Mouse (Mus musculus): ENCODE data around the gene Gzmm. TPM values are rescaled to one million over a fixed set of nuclear protein-coding genes. Genes with fewer than 3 reads are reported as not detected.
A peak's percentile ranks its signal among the peaks of the same experiment; 100 is the strongest.

The Gzmm gene
- polyA plus RNA-seq (2014; fragmentation: Nextera tagmentation; extraction: Ambion mirVana) = 0.45 and 0.94 TPM in 2 replicates

DNA sequence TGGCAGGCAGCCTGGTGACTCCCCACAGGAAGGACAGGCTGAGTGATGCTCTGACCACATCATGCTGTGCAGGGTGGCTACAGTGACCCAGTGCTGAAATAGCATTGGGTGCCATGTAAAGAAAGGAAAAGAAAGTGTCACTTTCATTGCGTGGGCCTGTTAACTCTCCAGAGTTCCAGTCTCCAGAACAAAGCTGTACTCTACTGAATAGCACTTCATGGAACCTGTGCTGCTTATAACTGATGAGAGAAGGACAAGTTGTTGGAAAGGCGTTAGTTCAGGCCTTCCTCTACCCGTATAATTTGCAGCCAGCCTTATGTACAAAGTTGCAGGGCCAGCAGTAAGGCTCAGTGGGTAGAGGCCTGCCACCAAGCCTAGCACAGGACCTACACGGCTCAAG lies at the start of gene Gzmm:
TSS of gene Gzmm (plus strand) at position 301 of the 400 bp plus-strand sequence.
- Histone ChIP-seq H3K27me3 (ENCODE audit: control insufficient read depth, insufficient read depth, low read length) (no peaks in the 10 kb centered on the region), H3K4me3 (ENCODE audit: low read depth, low read length) (no peak within 1 kb of the TSS), H3K9me3 (ENCODE audit: control insufficient read depth, low read length) (no peaks in the 10 kb centered on the region), H3K4me2 (ENCODE audit: low read depth, severe bottlenecking) (no peak within 1 kb of the TSS), H3K9ac (ENCODE audit: low read length) (no peak within 1 kb of the TSS), H3K36me3 (ENCODE audit: control insufficient read depth, insufficient read depth, low read length) (peaks cover 28% of the 10 kb centered on the region), H3K27ac (replicated peaks; ENCODE audit: low read depth, low read length) (no peak within 1 kb of the TSS), H3K4me1 (ENCODE audit: control insufficient read depth, insufficient read depth, low read length) (no peaks in the 10 kb centered on the region)
- ATAC-seq (ENCODE audit: insufficient number of reproducible peaks, low FRiP score, low TSS enrichment, low read depth) (no peak), DNase-seq (ENCODE audit: low spot score) (no peak)
- 84% methylated on average over 4 of the region's 4 CpGs for WGBS

DNA sequence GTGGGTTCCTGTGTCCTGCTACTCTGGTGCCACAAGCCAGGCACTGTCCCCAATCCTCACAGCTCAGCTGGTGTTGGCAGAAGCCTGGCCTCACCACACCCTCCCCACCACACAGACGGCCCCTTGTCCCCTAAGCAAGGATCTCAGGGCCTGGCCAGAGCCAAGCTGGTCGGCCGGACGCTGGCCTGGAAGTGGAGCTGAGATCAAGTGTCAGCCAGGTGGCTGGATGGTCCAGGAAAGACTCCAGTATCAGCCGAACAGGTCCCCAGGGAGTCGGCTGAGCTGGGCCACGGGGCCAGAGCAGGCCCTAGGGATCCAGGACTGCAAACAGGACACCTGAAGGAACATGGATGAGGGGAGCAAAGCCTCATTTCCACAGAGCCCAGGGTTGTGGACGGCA lies 43.1 kb upstream of the Gzmm start, which contains the start of gene Odf3l2:
TSS of gene Odf3l2 (minus strand) at position 28 of the 400 bp plus-strand sequence.
- no peak for DNase-seq (ENCODE audit: low spot score)
- ATAC-seq (ENCODE audit: insufficient number of reproducible peaks, low FRiP score, low TSS enrichment, low read depth) = no peak
- 72% methylated on average over 8 of the region's 8 CpGs for WGBS
- Histone ChIP-seq H3K27ac (replicated peaks; ENCODE audit: low read depth, low read length) (no peak within 1 kb of the TSS), H3K27me3 (ENCODE audit: control insufficient read depth, insufficient read depth, low read length) (no peaks in the 10 kb centered on the region), H3K9ac (ENCODE audit: low read length) (no peak within 1 kb of the TSS), H3K4me3 (ENCODE audit: low read depth, low read length) (no peak within 1 kb of the TSS), H3K4me1 (ENCODE audit: control insufficient read depth, insufficient read depth, low read length) (no peaks in the 10 kb centered on the region), H3K4me2 (ENCODE audit: low read depth, severe bottlenecking) (no peak within 1 kb of the TSS), H3K9me3 (ENCODE audit: control insufficient read depth, low read length) (no peaks in the 10 kb centered on the region), H3K36me3 (ENCODE audit: control insufficient read depth, insufficient read depth, low read length) (no peaks in the 10 kb centered on the region)

DNA sequence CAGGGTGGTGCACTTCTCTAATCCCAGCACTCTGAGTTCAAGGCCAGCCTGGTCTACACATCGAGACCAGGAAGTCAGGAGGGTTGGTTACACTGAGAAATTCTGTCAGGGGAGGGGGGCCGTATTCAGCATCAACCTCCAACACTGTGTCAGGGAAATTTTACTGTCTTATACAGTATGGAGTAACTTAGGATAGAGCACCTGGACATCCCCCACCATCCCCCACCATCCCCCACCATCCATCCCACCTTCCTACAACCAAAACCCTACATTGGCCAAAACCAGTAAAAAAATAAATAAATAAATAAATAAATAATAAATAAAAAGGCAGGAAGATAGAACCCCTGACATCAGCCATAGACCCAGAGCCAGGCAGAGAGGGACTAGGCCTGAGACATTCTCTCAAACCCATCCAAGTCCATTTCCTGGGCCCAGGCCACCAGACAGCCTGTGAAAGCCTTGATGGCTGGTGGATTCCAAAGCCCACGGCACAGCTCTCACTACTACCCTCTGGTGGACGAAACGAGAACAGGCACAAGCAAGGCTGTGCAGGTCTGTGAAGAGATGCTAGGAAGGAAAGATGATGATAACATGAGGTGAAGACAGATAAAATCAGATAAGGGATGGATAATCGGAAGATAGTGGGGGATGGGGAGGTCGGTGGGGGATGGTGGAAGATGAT lies 39.6 kb upstream of the Gzmm start:
- 0 out of 2 replicates have a peak, but pooled peaks have one; percentile 46 for ATAC-seq (ENCODE audit: insufficient number of reproducible peaks, low FRiP score, low TSS enrichment, low read depth)
- peak; percentile 87 for DNase-seq (ENCODE audit: low spot score)

DNA sequence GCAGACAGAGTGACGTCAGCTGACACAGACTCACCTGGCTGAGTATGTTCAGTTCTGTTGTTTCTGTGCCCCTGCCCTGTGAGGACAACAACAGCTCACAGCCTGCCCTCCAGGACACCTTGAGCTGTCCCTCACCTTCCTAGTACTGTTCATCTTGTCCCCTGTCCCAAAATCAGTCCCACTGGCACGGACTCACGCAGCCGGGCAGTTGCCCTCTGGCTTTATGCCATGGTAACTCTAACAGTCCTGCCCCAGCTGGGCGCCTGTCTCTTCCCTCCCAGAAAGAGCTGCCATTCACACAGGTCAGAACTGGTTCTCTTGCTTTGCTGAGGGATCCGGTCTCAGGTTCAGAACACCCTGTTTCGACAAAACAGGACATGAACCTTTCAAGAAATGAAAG lies 36.0 kb upstream of the Gzmm start:
- Histone ChIP-seq H3K9me3 (ENCODE audit: control insufficient read depth, low read length) (no peaks in the 10 kb centered on the region), H3K4me2 (ENCODE audit: low read depth, severe bottlenecking) (no peak overlapping the region), H3K27ac (replicated peaks; ENCODE audit: low read depth, low read length) (no peak overlapping the region), H3K27me3 (ENCODE audit: control insufficient read depth, insufficient read depth, low read length) (no peaks in the 10 kb centered on the region), H3K4me3 (ENCODE audit: low read depth, low read length) (no peak overlapping the region), H3K9ac (ENCODE audit: low read length) (no peak overlapping the region), H3K36me3 (ENCODE audit: control insufficient read depth, insufficient read depth, low read length) (no peaks in the 10 kb centered on the region), H3K4me1 (ENCODE audit: control insufficient read depth, insufficient read depth, low read length) (0 out of 2 replicates have a peak, but pooled peaks cover 2% of the 10 kb centered on the region)
- DNase-seq (ENCODE audit: low spot score) (no peak), ATAC-seq (ENCODE audit: insufficient number of reproducible peaks, low FRiP score, low TSS enrichment, low read depth) (no peak)
- WGBS = 78% methylated on average over 7 of the region's 7 CpGs

More for the DNA sequence above, 39.6 kb upstream of the Gzmm start:
- H3K9ac ChIP-seq (ENCODE audit: low read length) = no peak overlapping the region
- H3K4me1 ChIP-seq (ENCODE audit: control insufficient read depth, insufficient read depth, low read length) = no peaks in the 10 kb centered on the region
- no peak overlapping the region for H3K4me3 ChIP-seq (ENCODE audit: low read depth, low read length)
- 30% methylated on average over 7 of the region's 7 CpGs for WGBS
- no peaks in the 10 kb centered on the region for H3K9me3 ChIP-seq (ENCODE audit: control insufficient read depth, low read length)
- no peak overlapping the region for H3K27ac ChIP-seq (replicated peaks; ENCODE audit: low read depth, low read length)
- H3K4me2 ChIP-seq (ENCODE audit: low read depth, severe bottlenecking) = no peak overlapping the region
- no peaks in the 10 kb centered on the region for H3K36me3 ChIP-seq (ENCODE audit: control insufficient read depth, insufficient read depth, low read length)
- H3K27me3 ChIP-seq (ENCODE audit: control insufficient read depth, insufficient read depth, low read length) = no peaks in the 10 kb centered on the region

DNA sequence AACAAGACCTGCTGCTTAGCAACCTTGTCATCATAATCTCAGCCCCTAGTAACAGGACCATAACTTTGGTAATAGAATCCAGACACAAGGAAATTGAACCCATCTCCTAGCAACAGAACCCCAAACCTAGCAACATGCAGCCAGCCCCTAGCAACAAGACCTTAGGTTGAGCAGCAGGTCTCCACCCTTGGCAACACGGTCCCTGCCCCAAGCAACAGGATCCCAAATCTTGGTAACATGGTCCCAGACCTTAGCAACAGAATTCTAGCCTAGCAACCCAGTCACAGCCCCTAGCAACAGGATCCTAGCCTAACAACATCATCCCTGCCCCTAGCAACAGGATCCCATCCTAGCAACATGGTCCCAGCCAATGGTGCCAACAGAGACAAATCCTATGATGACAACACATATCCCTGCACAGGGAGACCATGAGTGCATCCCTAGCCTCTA lies 33.8 kb upstream of the Gzmm start:
- ATAC-seq (ENCODE audit: insufficient number of reproducible peaks, low FRiP score, low TSS enrichment, low read depth) = peak; percentile 78; the same call in 1 of the 2 replicates
- 32% methylated on average over 1 of the region's 1 CpGs for WGBS

DNA sequence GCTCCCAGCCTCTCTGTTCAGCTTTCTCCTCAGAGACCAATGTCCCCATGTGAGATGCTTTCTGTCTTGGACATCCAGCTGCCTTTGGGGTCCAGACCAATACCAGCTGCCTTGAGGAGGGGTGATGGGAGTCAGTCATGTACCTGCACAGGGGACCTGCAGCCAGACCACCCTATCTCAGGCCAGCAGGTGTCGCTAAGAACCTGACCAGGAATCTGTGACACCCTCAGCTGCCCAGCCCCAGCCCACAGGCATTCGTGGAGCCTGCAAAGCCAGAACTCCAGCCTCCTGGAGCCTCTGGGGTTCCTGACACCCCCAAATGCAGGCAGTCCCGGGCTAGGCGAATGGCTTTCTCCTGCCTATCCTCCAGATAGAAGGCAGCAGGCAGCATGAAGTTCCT lies 30.0 kb upstream of the Gzmm start:
- Histone ChIP-seq H3K27ac (replicated peaks; ENCODE audit: low read depth, low read length) (no peak overlapping the region), H3K27me3 (ENCODE audit: control insufficient read depth, insufficient read depth, low read length) (no peaks in the 10 kb centered on the region), H3K4me3 (ENCODE audit: low read depth, low read length) (no peak overlapping the region), H3K4me1 (ENCODE audit: control insufficient read depth, insufficient read depth, low read length) (0 out of 2 replicates have a peak, but pooled peaks cover 2% of the 10 kb centered on the region), H3K9me3 (ENCODE audit: control insufficient read depth, low read length) (no peaks in the 10 kb centered on the region), H3K9ac (ENCODE audit: low read length) (no peak overlapping the region), H3K36me3 (ENCODE audit: control insufficient read depth, insufficient read depth, low read length) (no peaks in the 10 kb centered on the region), H3K4me2 (ENCODE audit: low read depth, severe bottlenecking) (no peak overlapping the region)
- DNase-seq (ENCODE audit: low spot score) (peak; percentile 66), ATAC-seq (ENCODE audit: insufficient number of reproducible peaks, low FRiP score, low TSS enrichment, low read depth) (no peak)
- 21% methylated on average over 4 of the region's 4 CpGs for WGBS

More for the DNA sequence above, 33.8 kb upstream of the Gzmm start:
- Histone ChIP-seq H3K36me3 (ENCODE audit: control insufficient read depth, insufficient read depth, low read length) (no peaks in the 10 kb centered on the region), H3K27me3 (ENCODE audit: control insufficient read depth, insufficient read depth, low read length) (no peaks in the 10 kb centered on the region), H3K9ac (ENCODE audit: low read length) (no peak overlapping the region), H3K4me3 (ENCODE audit: low read depth, low read length) (no peak overlapping the region), H3K4me2 (ENCODE audit: low read depth, severe bottlenecking) (no peak overlapping the region), H3K9me3 (ENCODE audit: control insufficient read depth, low read length) (no peaks in the 10 kb centered on the region), H3K4me1 (ENCODE audit: control insufficient read depth, insufficient read depth, low read length) (0 out of 2 replicates have a peak, but pooled peaks cover 2% of the 10 kb centered on the region), H3K27ac (replicated peaks; ENCODE audit: low read depth, low read length) (no peak overlapping the region)
- DNase-seq (ENCODE audit: low spot score) = peak; percentile 66

DNA sequence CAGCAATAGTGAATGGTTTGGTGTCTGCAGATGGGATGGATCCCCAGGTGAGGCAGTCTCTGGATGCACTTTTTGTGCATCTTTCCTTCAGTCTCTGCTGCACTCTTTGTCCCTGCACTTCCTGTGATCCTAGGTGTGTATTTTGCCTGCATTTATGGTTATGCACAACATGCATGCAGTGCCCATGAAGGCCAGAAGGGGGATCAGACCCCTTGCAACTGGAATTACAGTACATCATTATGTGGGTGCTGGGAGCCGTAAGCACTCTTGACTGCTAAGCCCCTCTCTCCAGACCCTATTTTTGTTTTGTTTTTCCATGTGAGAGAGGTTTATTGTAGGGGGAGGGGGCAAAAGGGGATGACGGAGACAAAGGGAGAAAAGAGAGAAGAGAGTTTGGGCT lies 28.5 kb upstream of the Gzmm start:
- Histone ChIP-seq H3K9ac (ENCODE audit: low read length) (no peak overlapping the region), H3K36me3 (ENCODE audit: control insufficient read depth, insufficient read depth, low read length) (no peaks in the 10 kb centered on the region), H3K4me1 (ENCODE audit: control insufficient read depth, insufficient read depth, low read length) (no peaks in the 10 kb centered on the region), H3K27ac (replicated peaks; ENCODE audit: low read depth, low read length) (no peak overlapping the region), H3K4me3 (ENCODE audit: low read depth, low read length) (no peak overlapping the region), H3K9me3 (ENCODE audit: control insufficient read depth, low read length) (no peaks in the 10 kb centered on the region), H3K4me2 (ENCODE audit: low read depth, severe bottlenecking) (no peak overlapping the region), H3K27me3 (ENCODE audit: control insufficient read depth, insufficient read depth, low read length) (no peaks in the 10 kb centered on the region)
- WGBS = 78% methylated on average over 2 of the region's 2 CpGs
- DNase-seq (ENCODE audit: low spot score) (no peak), ATAC-seq (ENCODE audit: insufficient number of reproducible peaks, low FRiP score, low TSS enrichment, low read depth) (no peak)

DNA sequence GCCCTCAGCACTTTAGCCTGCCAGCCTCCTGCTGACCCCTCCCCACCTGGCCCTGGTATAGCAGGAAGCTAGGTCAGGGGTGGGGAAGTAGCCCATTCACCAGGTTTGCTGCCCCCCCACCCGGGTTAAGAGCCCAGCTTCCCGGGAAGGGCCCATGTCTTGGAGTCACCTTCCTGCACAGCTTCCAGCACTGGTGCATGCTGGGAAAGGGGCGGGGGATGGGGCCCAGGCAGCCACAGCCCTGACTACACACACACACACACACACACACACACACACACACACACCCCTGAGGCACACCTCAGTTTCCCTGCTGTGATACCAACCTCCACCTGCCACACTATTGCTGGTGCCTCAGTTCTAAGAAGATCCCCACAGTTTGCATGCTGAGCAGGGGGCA lies 27.0 kb upstream of the Gzmm start:
- H3K4me2 ChIP-seq (ENCODE audit: low read depth, severe bottlenecking) = no peak overlapping the region
- no peak overlapping the region for H3K9ac ChIP-seq (ENCODE audit: low read length)
- H3K4me3 ChIP-seq (ENCODE audit: low read depth, low read length) = no peak overlapping the region
- H3K9me3 ChIP-seq (ENCODE audit: control insufficient read depth, low read length) = no peaks in the 10 kb centered on the region
- ATAC-seq (ENCODE audit: insufficient number of reproducible peaks, low FRiP score, low TSS enrichment, low read depth) (no peak), DNase-seq (ENCODE audit: low spot score) (no peak)
- no peak overlapping the region for H3K27ac ChIP-seq (replicated peaks; ENCODE audit: low read depth, low read length)
- no peaks in the 10 kb centered on the region for H3K36me3 ChIP-seq (ENCODE audit: control insufficient read depth, insufficient read depth, low read length)
- H3K27me3 ChIP-seq (ENCODE audit: control insufficient read depth, insufficient read depth, low read length) = no peaks in the 10 kb centered on the region
- 48% methylated on average over 3 of the region's 3 CpGs for WGBS
- H3K4me1 ChIP-seq (ENCODE audit: control insufficient read depth, insufficient read depth, low read length) = no peaks in the 10 kb centered on the region

Measured in limb, embryonic 11.5 days (tissue).